Mouse (Mus musculus) small intestine, adult 2 months (tissue): Measurements from ENCODE around the gene Vmn1r27. TPM values are rescaled to one million over a fixed set of nuclear protein-coding genes. Genes with fewer than 3 reads are reported as not detected.

Experiments used
- H3K27ac ChIP-seq: fragments of 200-500 bp; 2 replicates; pipeline ENCODE4 v1.5.1; 2012; ENCODE audit warnings: low read depth, low read length, control low read depth, inconsistent platforms; ENCODE audit not compliant: insufficient read depth
- H3K27me3 ChIP-seq: fragments of 200-500 bp; 2 replicates; pipeline ENCODE4 v1.6.1; 2012; ENCODE audit warnings: mild to moderate bottlenecking, moderate library complexity, low read length, inconsistent platforms; ENCODE audit not compliant: control insufficient read depth, insufficient read depth
- H3K36me3 ChIP-seq: fragments of 200-500 bp; 2 replicates; pipeline ENCODE4 v1.6.1; 2012; ENCODE audit warnings: mild to moderate bottlenecking, low read length, control low read depth, inconsistent platforms; ENCODE audit not compliant: control insufficient read depth, insufficient read depth
- H3K4me1 ChIP-seq: fragments of 200-500 bp; 2 replicates; pipeline ENCODE4 v1.6.1; 2012; ENCODE audit warnings: low read length, inconsistent platforms, mixed read lengths; ENCODE audit not compliant: control insufficient read depth, insufficient read depth, insufficient read length
- H3K4me3 ChIP-seq: fragments of 200-500 bp; 2 replicates; pipeline ENCODE4 v1.5.1; 2012; ENCODE audit warnings: low read depth, mild to moderate bottlenecking, control low read depth, inconsistent platforms, low read length, moderate library complexity
- CTCF ChIP-seq: fragments of 200-500 bp; IDR thresholded peaks from 2 replicates; pipeline ENCODE4 v1.5.1; 2012; ENCODE audit warnings: low read depth, mild to moderate bottlenecking, control low read depth, inconsistent platforms, low read length, moderate library complexity, mixed read lengths; ENCODE audit not compliant: insufficient replicate concordance, insufficient read length; ENCODE audit errors: extremely low read depth
- POLR2A ChIP-seq: fragments of 200-500 bp; IDR thresholded peaks from 2 replicates; pipeline ENCODE4 v1.6.1; 2012; ENCODE audit warnings: low read depth, mild to moderate bottlenecking, control low read depth, inconsistent platforms, low read length, moderate library complexity
- WGBS: fragments of 180-500 bp; shearing (Covaris S2); methylation state at CpG from one replicate; pipeline ENCODE4 v1.1.7; 2018; 5-methylcytosine and 5-hydroxymethylcytosine counted together
- polyA plus RNA-seq: library from polyadenylated mRNA; depleted of rRNA; stranded (reverse); fragments of >200 nt; gene quantifications from 2 replicates; pipeline ENCODE4 v1.2.3, GENCODE M21; 2012; rRNA removed

The Vmn1r27 gene
- not detected in 2 replicates for polyA plus RNA-seq

- H3K27ac ChIP-seq = no peak within 1 kb of the TSS
- 72% methylated on average over 2 of the region's 2 CpGs for WGBS
- TF ChIP-seq POLR2A (no peak), CTCF (no peak)
- H3K4me3 ChIP-seq = no peak within 1 kb of the TSS
- no peaks in the 10 kb centered on the region for H3K36me3 ChIP-seq
- H3K27me3 ChIP-seq = no peaks in the 10 kb centered on the region
- no peaks in the 10 kb centered on the region for H3K4me1 ChIP-seq
Observed at GRCm38 (mm10) chr6:58218721-58219120, at the start of gene Vmn1r27. Gene Vmn1r27 (minus strand): TSS chr6:58218821.

- TF ChIP-seq POLR2A = no peak
- no peak for TF ChIP-seq CTCF
- Histone ChIP-seq H3K27me3 (no peaks in the 10 kb centered on the region), H3K27ac (no peak within 1 kb of the TSS), H3K4me3 (no peak within 1 kb of the TSS), H3K4me1 (no peaks in the 10 kb centered on the region), H3K36me3 (no peaks in the 10 kb centered on the region)
- 90% methylated on average over 1 of the region's 1 CpGs for WGBS
Observed at GRCm38 (mm10) chr6:58261737-58262136, 43.1 kb upstream of the Vmn1r27 start, which contains the start of gene Vmn1r28. Gene Vmn1r28 (plus strand): TSS chr6:58262037.

- H3K36me3 ChIP-seq = no peaks in the 10 kb centered on the region
- TF ChIP-seq POLR2A (no peak), CTCF (no peak)
- WGBS = 67% methylated on average over 2 of the region's 2 CpGs
Observed at GRCm38 (mm10) chr6:58216119-58216518, 2.5 kb downstream of the Vmn1r27 start.

More at GRCm38 (mm10) chr6:58216119-58216518, 2.5 kb downstream of the Vmn1r27 start:
- H3K27me3 ChIP-seq = no peaks in the 10 kb centered on the region
- no peak overlapping the region for H3K4me3 ChIP-seq
- H3K4me1 ChIP-seq = no peaks in the 10 kb centered on the region
- no peak overlapping the region for H3K27ac ChIP-seq

Other genes starting within 250 kb of the Vmn1r27 start
- not detected in 2 replicates for gene Vmn1r25, start 238.0 kb downstream of the Vmn1r27 start, polyA plus RNA-seq
- gene Vmn1r26, start 203.7 kb downstream of the Vmn1r27 start, polyA plus RNA-seq = not detected in 2 replicates
- not detected in 2 replicates for gene Vmn1r28, start 43.2 kb upstream of the Vmn1r27 start, polyA plus RNA-seq
- gene Vmn1r29, start 82.7 kb upstream of the Vmn1r27 start, polyA plus RNA-seq = not detected in 2 replicates
- gene Vmn1r30, start 224.6 kb upstream of the Vmn1r27 start, polyA plus RNA-seq = not detected in 2 replicates